Mouse (Mus musculus): ENCODE measurements around the gene Bri3. TPM values are rescaled to one million over a fixed set of nuclear protein-coding genes. Genes with fewer than 3 reads are reported as not detected.

Gene Bri3
- total and polyA plus RNA-seq, 3 experiments = 21.6 to 40.5 TPM; not detected in 1

GRCm38 (mm10) chr5:144287267-144287820, 43.1 kb downstream of the Bri3 start:
- H3K27ac ChIP-seq (ENCODE audit: control insufficient read depth, low read depth, low read length) = no peak overlapping the region
- H3K4me1 ChIP-seq (ENCODE audit: control insufficient read depth in 1 of 2, insufficient read depth in 2 of 2, low read length in 2 of 2) = peaks cover 0 to 16% of the 10 kb centered on the region in 2 experiments; a peak in 2 of 4 replicates
- no peak for TF ChIP-seq USF1 (IDR thresholded peaks at IDR 0.05; ENCODE audit: low read depth, low read length)
- TF ChIP-seq NELFE (IDR thresholded peaks at IDR 0.05; ENCODE audit: low read depth, low read length) = no peak
- no peak for TF ChIP-seq MYB (IDR thresholded peaks at IDR 0.05; ENCODE audit: low read depth, low read length)
- TF ChIP-seq ETS1 (IDR thresholded peaks at IDR 0.05; ENCODE audit: low read depth, low read length) = no peak
- TF ChIP-seq NRF1 (IDR thresholded peaks at IDR 0.05; ENCODE audit: insufficient read depth, low read depth, low read length, poor library complexity, severe bottlenecking) = no peak
- no peak for TF ChIP-seq MAFK (IDR thresholded peaks at IDR 0.05; ENCODE audit: borderline replicate concordance, low read depth, low read length)
- TF ChIP-seq UBTF (IDR thresholded peaks at IDR 0.05; ENCODE audit: borderline replicate concordance, insufficient read depth, low read depth, low read length) = no peak
- TF ChIP-seq CHD2 (IDR thresholded peaks at IDR 0.05; ENCODE audit: low read length) = no peak
- TF ChIP-seq ZNF384 (IDR thresholded peaks at IDR 0.05; ENCODE audit: low read depth, low read length) = no peak
- TF ChIP-seq CTCF (IDR thresholded peaks at IDR 0.05 in 2 of 3, conservative IDR thresholded peaks at IDR 0.05 in 1 of 3; ENCODE audit: control insufficient read depth in 1 of 3, insufficient read depth in 1 of 3, low read depth in 2 of 3, low read length in 3 of 3, poor library complexity in 1 of 3, severe bottlenecking in 1 of 3) = no peak
- no peak for TF ChIP-seq POLR2AphosphoS5 (IDR thresholded peaks at IDR 0.05; ENCODE audit: borderline replicate concordance, low read depth, low read length)
- TF ChIP-seq CHD1 (IDR thresholded peaks at IDR 0.05; ENCODE audit: low read depth, low read length) = no peak
- no peak for TF ChIP-seq USF2 (IDR thresholded peaks at IDR 0.05; ENCODE audit: borderline replicate concordance in 1 of 2, insufficient read depth in 1 of 2, low read depth in 1 of 2, low read length in 2 of 2)
- no peak for TF ChIP-seq KAT2A (conservative IDR thresholded peaks at IDR 0.05; ENCODE audit: low read depth, low read length)
- no peak for TF ChIP-seq MAZ (IDR thresholded peaks at IDR 0.05; ENCODE audit: low read depth, low read length)
- DNase-seq (ENCODE audit: low read depth, low spot score) = no peak
- H3K79me2 ChIP-seq (ENCODE audit: control insufficient read depth, insufficient read depth, low read length, poor library complexity) = no peaks in the 10 kb centered on the region
- peaks cover 0 to 8% of the 10 kb centered on the region in 2 experiments; a peak in 1 of 4 replicates for H3K36me3 ChIP-seq (ENCODE audit: control insufficient read depth in 1 of 2, insufficient read depth in 2 of 2, low read length in 2 of 2)
- H3K9ac ChIP-seq (ENCODE audit: control insufficient read depth, low read depth, low read length, poor library complexity, severe bottlenecking) = no peak overlapping the region
- H3K4me3 ChIP-seq (ENCODE audit: control insufficient read depth in 1 of 2, insufficient read depth in 1 of 2, low read depth in 2 of 2, low read length in 2 of 2) = no peak overlapping the region
- H3K27me3 ChIP-seq (ENCODE audit: control insufficient read depth in 1 of 2, insufficient read depth in 2 of 2, low read length in 2 of 2) = no peaks in the 10 kb centered on the region
- no peaks in the 10 kb centered on the region for H3K9me3 ChIP-seq (replicated peaks; ENCODE audit: insufficient read depth, low read length)

- H3K27me3 ChIP-seq (ENCODE audit: control insufficient read depth in 1 of 2, insufficient read depth in 2 of 2, low read length in 2 of 2) = peaks cover 0 to 2% of the 10 kb centered on the region in 2 experiments; a peak in 1 of 4 replicates
- peaks cover 0 to 11% of the 10 kb centered on the region in 2 experiments; a peak in 2 of 4 replicates for H3K4me1 ChIP-seq (ENCODE audit: control insufficient read depth in 1 of 2, insufficient read depth in 2 of 2, low read length in 2 of 2)
- no peaks in the 10 kb centered on the region for H3K79me2 ChIP-seq (ENCODE audit: control insufficient read depth, insufficient read depth, low read length, poor library complexity)
- no peaks in the 10 kb centered on the region for H3K9me3 ChIP-seq (replicated peaks; ENCODE audit: insufficient read depth, low read length)
- H3K36me3 ChIP-seq (ENCODE audit: control insufficient read depth in 1 of 2, insufficient read depth in 2 of 2, low read length in 2 of 2) = peaks cover 0 to 3% of the 10 kb centered on the region in 2 experiments; a peak in 1 of 4 replicates
- no peak for TF ChIP-seq POLR2AphosphoS5 (IDR thresholded peaks at IDR 0.05; ENCODE audit: borderline replicate concordance, low read depth, low read length)
- TF ChIP-seq CHD2 (IDR thresholded peaks at IDR 0.05; ENCODE audit: low read length) = no peak
- no peak for TF ChIP-seq RAD21 (IDR thresholded peaks at IDR 0.05; ENCODE audit: low read depth, low read length)
- TF ChIP-seq ELF1 (IDR thresholded peaks at IDR 0.05; ENCODE audit: low read depth, low read length) = no peak
- TF ChIP-seq TCF12 (IDR thresholded peaks at IDR 0.05; ENCODE audit: low read depth, low read length) = no peak
- TF ChIP-seq MYB (IDR thresholded peaks at IDR 0.05; ENCODE audit: low read depth, low read length) = no peak
- no peak for TF ChIP-seq KAT2A (conservative IDR thresholded peaks at IDR 0.05; ENCODE audit: low read depth, low read length)
- no peak overlapping the region for H3K27ac ChIP-seq (ENCODE audit: control insufficient read depth, low read depth, low read length)
- H3K4me3 ChIP-seq (ENCODE audit: control insufficient read depth in 1 of 2, insufficient read depth in 1 of 2, low read depth in 2 of 2, low read length in 2 of 2) = no peak overlapping the region
- no peak overlapping the region for H3K9ac ChIP-seq (ENCODE audit: control insufficient read depth, low read depth, low read length, poor library complexity, severe bottlenecking)
- no peak for DNase-seq (ENCODE audit: low read depth, low spot score)
Measured at GRCm38 (mm10) chr5:144288391-144288790, 44.2 kb downstream of the Bri3 start.
